Mouse (Mus musculus) kidney, adult 18-20 months (tissue): ENCODE results near the gene Efnb3.
A peak's percentile ranks its signal among the peaks of the same experiment; 100 is the strongest.

Source experiments
- DNase-seq: peaks from one replicate; pipeline ENCODE4 v3.0.0; 2021

The Efnb3 gene

DNA sequence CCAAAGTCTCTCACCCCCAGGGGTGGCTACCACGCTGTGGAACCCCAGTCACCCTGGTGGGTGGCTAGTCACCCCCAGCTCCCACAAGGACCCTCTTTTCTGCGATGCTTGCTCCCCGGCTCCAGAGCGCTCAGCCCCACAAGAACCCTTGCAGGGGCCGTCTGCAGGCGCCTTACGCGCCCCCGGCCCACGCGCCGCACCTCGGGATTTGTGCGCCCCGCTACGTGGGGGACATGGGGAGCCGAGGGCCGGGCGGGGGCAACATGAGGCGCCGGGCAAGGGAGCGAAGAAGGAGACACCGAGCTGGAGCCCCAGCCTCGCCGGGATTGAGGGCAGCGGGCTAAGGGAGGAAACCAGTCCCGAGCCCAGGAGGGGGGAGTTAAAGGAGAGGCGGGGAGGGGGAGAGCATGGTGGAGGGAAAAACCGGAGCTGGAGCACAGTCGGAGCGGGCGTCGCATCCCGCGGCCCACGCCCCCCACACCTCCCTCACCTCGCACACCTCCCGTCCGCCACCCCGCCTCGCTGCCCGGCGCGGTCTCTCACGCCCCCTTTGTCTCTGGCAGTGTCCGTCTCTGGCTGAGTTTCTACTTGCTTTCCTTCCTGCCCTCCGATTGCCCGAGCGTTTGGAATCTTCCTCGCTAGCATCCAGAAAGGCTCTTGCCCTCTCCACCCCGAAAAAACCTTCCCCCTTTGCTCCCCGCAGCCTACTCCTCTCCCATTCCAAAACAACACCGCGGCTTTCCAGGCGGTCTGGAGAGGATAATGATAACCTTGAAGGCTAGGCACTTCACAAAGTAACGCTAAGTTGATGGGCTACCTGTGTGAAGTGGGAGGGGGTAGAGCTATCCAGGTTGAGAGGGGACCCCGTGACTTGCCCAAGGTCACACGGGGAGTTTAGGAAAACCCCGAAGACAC is at the start of gene Efnb3:
Gene Efnb3, minus strand, starts transcription at position 355 of the 915 bp plus-strand sequence.
- no peak for DNase-seq

DNA sequence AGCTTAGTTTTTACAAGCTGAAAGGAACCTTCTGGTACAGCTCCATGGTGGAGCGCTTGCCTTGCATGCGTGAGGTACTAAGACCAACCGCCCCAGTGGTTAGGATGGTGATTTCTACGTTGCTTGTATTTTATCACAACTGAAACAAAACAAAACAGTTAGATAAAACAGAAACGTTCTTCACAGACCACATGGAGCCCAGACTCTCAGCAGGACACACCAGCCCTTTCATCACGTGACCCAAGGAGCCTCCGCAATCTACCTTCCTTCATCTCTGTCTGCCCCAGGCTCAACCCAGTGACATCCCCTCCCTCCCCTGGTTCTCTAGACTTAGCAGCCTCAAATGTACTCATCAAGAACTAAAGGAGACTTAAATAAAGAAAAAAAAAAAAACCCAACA is 49.4 kb upstream of the Efnb3 start:
- DNase-seq: no peak

DNA sequence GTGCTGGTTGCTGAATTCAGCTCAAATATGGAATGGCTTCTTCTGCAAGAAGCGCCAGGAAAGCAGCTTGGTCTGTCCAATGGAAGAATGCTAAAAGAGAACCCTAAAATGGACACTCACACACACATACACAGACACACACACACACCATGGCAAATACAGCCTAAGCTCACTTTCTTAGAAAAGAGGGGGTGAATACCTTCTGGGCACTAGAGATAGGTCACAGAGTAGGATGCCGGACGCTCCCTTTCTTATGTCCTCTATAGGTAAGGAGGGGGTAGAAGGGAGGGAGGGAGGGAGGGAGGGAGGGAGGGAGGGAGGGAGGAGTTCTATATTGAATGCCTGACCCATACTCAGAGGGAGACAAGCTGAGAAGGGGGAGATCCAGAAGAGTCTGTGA is 48.5 kb upstream of the Efnb3 start:
- DNase-seq: no peak

DNA sequence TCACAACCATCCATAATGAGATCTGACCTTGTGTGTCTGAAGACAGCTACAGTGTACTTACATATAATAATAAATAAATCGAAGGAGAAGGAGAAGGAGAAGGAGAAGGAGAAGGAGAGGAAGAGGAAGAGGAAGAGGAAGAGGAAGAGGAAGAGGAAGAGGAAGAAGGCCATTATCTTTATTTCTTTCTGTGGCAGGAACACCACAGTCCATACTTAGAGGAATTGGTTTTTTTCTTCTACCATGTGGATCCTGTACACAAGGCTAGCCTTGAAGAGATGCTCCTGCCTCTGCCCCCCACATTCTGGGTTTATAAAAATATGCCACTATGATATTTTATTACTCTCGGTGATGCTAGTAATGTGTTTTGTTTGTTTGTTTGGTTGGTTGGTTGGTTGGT is 46.8 kb upstream of the Efnb3 start:
- no peak for DNase-seq

DNA sequence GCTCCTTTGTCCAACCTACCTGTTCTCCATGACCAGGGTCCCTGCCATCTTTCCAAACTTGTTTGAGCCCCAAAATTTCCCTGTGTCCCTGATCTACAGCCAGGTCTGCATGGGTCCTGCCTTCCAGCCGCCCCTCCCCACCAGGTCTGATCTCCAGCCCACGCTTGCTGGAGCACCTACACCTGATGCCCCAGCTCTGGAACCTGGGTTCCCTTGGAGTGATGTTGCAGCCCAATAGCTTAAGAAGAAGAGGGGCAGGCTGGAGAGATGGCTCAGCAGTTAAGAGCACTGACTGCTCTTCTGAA is 46.4 kb upstream of the Efnb3 start:
- DNase-seq: no peak

DNA sequence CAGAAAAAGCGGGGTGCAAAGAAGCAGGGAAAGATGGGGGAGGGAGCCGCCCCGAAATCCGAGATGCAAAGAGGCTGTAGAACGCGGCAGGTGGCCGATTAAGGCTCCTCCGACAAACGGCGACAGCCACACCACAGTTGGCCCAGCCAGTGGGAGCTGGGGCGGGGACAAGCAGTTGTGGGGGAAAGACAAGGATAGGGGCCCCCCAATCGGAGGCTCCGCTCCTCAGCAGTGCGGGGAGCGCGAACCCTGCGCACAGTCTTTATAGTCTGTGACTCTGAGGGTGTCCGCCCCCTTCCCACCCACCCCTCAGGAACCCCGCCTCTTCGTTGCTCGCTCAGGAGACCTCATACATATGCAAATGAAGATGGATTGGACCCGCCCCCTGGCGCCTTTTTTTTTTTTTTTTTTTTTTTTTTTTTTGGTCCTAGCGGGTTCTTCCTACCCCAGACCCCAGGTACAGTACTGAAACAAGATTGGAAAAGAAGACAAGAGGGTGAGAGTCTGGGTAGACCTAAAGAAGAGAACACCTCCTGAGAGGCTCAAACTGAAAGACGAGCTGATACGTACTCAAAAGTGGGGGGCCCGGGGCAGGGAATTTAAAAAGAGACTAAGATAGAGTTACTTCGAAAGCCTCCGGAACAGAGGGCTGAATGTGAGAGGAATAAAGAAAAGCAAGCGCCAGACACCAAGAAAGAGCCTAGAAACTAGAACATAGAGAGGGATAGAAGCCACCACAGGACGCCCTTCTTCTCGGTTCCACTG is 45.9 kb upstream of the Efnb3 start, which contains the start of gene Atp1b2:
Gene Atp1b2, minus strand, starts transcription at position 217 of the 765 bp plus-strand sequence.
- peak; percentile 70 for DNase-seq

DNA sequence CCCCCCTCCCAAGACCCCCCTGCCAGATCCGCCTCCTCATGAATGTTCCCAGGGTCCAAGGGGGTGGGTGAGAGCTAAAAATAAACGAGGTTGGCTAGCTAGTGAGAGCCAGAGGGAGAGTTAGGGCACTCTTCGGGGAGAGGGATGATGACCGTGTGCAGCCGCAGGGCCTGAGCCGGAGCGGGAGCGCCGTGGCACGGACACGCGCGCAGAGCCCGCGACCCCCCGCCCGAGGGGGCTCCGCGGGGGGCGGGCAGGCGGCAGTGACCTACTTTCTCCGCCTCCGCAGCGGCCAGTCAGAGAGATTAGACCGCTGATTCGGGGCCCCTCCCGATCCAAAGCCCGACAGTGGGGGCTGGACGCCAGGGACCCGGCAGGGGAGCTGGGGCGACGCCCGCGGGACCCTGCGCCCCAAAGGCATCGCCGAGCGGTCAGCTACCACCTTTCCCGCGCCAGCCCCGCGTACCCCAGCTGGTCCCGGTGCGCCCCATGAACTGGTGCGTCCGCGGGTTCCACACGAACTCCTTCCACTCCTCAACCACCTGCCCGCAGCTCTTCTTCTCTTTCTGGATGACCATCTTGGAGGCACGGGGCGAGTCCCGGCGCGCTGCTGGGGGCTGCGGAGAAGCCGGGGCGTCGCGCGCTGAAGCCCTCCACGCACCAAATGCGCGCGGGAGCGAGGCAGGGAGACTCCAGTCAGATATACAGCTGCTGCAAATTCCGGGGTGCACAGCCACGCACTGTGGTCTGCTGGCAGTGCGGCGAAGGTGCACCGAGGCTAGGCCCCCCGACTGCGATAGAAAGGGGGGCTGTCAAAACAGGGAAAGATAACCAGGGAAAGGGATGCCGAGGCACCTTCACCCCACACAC is 45.0 kb upstream of the Efnb3 start:
- peak; percentile 15 for DNase-seq

DNA sequence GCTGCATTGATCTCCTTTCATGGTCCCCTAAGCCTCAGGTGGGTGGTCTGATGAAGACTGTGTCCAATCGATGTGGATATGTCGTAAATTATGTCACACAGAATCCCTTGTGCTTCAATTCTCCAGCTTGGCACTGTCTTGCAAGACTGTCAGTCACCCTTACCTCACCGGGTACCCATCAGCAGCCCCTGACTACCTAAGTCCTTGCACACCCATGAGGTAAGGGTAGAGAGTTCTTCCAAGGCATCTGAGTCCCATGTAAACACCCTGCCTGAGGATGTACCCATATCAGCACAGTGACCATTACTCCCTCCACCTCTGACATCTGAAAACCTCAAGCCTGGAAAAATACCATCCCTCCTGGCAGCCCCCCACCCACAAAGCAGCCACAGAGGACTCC is 44.3 kb upstream of the Efnb3 start:
- DNase-seq: no peak

DNA sequence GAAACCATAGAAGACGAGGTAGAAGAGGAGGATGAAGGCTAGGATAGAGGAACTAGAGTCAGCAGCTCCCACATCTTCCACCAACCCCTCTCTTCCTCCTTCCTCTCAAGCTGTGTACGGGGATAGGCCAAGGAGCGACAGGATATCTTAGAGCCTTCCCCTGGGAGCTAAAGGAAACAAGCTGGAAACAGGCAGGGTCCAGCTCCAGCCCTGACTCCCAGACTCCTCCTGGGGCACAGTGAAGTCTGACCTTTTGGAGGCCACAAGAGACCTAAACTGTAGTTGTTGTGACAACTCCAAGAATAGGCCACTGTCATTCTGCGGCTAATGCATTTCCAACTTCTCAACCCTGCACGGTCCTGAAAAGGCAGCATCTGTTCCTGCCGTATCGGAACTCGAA is 43.5 kb upstream of the Efnb3 start:
- peak; percentile 10 for DNase-seq

DNA sequence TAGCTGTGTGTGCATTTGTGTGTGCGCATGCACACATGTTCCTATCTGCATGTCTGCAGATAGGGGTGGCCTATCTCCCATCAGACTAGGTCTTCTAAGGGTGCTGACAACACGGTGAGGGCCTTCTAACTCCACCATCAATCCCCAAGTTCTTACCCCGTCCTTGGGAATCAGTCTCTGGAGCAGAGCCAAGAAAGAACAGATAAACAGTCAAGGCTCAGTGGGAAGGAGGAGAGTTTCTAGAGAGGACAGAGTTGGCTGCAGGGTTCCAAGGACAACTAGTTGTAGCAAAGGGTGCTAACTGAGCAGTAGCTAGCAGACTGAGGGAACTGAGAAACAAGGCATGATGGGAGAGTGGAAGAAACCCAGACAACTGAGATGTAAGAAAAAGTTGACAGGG is 41.8 kb upstream of the Efnb3 start:
- DNase-seq: no peak

DNA sequence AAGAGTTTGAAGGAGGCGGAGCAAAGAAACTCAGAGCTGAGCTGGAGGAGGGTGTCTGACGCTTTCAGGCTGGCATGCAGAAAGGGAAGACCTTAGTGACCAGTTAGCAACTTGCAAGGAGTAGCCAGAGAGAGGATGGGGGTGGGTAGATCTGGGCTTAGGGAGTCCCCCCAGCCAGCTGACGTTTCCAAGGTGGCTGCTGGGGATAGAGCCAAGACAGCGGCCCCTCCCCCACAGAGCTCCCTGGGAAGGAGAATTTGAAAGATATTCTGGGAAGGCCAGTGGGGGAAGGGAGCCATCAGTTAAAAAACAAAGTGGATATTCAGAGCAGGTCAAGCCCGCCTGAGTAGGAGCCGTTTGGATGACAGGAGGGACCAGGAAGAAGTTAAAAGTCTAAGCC is 40.1 kb upstream of the Efnb3 start:
- DNase-seq: peak; percentile 32

DNA sequence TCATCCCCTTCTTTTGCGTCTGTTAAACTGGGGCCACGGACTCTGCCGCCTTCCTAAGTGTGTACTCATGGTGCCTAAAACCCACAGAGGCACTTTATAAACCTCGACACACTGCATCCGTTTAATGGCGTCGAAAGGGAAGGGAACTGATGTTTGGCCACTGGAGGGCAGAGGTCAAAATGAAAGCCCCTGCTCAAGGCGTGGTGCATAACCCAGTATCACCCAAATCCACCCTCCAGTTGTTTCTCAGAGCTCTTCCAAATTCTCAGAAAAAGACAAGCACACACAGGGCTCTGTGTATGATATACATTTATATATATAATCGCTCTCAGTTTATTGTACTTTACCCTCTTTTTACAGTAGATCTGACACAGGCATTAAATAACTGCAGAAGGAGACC is 39.4 kb upstream of the Efnb3 start:
- DNase-seq: no peak

DNA sequence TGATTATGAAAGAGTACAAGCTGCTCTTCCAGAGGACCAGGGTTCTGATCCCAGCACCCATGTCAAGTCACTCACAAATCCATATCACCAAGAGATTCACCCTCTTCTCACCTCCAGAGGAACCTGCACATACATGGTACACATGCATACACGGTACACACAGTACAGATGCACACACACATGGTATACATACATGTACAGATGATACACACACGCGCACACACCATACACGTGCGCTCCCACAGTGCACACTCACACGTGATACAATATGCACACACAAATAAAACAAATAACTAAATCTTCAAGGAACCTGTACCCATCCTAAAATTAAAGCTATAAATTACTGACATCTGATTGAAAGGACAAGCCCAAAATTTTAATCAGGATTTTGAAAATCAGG is 34.8 kb upstream of the Efnb3 start:
- no peak for DNase-seq

DNA sequence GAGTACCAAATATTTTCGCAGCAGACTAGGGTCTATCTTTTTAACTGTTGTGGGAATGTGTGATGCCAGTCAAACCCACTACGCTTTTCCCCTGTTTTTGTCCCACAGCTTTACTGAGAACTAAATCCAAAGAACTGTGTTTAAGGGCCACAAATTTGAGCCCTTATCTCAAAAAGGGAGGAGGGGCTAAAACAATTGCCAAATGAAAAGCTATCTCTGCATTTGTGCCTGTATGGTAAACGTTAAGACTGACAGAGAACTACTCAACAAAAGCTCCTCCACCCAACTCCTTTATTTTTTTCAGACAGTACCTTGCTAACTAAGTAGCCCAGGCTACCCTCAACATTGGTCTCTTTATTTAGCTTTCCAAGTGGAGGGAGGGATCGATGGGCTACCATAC is 32.8 kb upstream of the Efnb3 start:
- no peak for DNase-seq

DNA sequence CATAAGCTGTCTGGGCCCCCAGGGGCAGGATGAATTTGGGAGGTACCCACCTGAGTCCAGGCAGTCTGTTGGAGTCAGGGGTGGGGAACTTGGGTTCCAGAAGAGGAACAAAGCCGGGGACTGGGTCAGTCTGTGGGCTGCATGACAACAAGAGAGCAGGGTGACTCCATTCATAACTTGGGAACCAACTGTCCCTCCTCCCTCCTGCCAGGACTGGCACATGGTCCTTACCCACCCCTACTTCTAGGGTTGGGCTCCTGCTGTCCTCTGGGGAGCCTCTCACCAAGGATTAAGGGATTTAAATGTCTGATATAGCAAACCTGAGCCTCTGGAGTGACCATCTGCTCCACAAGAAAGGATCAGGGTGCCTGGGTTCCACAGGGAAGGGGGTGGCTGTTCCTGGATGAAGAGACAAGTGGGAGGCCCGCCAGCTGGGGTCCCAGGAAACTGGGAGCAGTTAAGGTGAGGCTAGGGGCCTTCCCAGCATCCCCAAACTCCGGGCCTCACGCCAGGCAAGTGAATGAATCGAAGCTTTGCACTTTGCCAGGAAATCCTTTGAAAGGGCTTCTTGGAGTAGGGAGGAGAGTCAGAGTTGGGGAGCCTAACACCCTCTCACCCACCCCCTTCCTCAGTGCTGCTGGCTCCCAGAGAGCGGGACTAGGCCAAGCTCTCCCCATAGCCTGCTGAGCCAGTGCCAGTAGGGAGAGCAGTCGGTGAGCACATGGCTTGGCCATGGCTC is 32.1 kb upstream of the Efnb3 start:
- DNase-seq: no peak

DNA sequence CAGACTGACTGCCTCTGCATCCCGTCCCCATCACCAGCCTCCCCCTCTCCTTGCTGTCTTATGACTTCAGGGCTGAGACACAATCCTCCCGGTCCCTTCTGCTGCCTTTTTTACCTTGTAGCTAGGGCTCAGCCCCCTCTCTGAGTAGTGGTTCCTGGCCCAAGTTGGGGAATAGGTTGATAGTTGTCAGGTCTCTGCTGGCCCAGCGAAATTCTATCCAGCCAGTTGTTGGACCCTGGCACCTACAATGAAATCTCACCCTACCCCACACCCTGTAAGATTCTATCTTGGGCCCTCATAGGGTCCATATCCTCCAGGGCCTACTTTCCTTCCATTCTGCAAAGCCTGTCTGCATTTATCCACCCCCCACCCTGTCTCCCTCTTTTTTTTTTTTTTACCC is 31.4 kb upstream of the Efnb3 start:
- DNase-seq: no peak

DNA sequence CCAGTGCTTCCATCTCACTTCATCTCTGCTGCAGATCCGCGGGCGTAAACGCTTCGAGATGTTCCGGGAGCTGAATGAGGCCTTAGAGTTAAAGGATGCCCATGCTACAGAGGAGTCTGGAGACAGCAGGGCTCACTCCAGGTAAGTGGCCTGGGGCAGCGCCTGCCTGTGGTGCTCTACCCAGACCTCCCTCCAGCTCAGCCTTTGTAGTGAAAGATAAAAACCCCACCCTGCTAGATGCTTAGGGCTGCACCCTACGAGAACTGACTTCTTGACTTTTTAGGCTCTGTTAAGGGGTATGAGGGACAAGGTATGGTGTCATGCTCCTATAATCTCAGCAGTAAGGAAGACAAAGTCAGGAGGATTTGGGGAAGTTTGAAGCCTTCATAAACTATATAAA is 30.6 kb upstream of the Efnb3 start:
- no peak for DNase-seq

DNA sequence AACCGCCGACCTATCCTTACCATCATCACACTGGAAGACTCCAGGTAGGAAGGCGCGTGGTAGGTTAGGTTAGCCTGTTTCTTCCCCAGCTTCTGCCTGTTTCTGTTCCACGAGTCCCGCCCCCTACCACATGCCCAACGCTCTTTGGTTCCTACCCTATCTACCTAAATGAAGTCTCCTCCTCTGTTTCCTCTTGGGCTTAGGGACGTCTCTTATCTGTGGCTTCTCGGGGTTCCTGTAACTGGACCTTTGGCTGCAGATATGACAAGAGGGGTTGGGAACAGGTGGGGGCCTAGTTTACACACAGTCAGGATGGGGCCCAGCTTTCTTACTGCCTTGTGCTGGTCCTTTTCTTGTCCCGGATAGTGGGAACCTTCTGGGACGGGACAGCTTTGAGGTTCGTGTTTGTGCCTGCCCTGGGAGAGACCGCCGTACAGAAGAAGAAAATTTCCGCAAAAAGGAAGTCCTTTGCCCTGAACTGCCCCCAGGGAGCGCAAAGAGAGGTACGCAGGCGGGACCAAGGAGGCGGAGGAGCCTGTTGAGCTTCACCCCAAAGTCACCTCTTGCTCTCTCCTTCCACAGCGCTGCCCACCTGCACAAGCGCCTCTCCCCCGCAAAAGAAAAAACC is 29.3 kb upstream of the Efnb3 start:
- DNase-seq: no peak

DNA sequence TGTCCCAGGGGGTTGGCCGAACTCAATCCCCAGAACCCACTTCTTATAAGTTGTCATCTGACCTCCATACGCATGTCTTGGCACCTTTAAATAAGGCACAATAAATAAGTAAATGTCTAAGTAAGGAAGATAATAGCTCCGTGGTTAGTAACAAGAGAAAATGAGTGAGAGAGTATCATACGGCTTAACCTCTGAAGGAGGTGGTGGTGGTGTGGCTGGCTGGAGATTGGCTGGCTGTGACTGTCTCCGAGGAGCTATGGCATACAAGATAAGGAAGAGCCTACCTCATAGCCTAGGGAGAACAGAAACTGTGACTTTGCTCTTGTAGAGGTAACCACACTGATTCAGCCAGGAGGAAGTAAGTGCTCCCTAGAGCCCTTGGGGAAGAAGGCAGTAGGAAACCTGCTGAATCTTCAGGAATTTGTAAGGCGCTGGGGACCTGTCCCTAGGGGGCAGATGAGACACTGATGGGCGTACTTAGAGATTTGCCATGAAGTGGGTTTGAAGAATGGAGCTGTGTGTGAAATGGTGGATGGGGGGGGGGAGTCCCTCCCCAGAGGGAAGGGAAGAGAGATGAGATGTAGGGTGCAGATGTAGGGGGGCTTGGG is 25.8 kb upstream of the Efnb3 start:
- no peak for DNase-seq

DNA sequence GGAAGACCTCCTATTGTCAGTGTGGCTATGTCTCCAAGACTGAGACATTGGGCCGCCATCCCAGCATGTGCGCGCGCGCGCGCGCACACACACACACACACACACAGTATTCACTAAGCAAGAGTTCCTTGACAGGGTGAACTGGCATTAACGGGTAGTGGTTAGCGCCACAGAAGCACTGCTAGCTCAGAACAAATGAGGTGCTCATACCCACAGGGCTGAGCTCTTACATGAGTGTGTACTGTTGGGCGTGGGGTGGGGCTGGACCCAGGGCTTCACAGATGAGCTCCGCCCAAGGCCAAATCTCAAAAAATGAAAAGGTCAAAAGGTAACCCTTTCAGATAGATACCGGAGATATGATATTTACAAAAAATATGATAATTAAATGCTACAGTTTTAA is 24.9 kb upstream of the Efnb3 start:
- no peak for DNase-seq

DNA sequence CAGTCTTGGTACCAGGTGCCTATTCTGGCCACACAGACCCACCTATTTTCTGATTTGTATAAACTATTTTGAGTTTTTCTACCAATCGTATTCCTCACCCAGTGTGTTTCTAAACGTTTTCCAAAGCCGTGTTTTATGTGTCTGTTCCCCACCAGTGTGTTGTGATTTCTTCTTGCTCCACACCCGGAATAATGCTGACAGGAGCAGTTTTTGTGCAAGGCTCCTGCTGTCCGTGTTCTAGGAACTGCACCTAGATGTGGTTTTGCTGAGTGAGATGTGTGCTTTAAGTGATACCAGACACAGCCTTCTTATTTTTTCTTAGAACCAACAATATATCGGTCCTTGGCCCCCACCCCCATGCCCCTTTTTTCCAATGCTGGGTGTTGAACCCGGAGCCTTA is 24.0 kb upstream of the Efnb3 start:
- no peak for DNase-seq
